Mouse (Mus musculus) thymus, postnatal 0 days (tissue): ENCODE results near the gene Castor1. TPM values are rescaled to one million over a fixed set of nuclear protein-coding genes. Genes with fewer than 3 reads are reported as not detected.
A peak's percentile ranks its signal among the peaks of the same experiment; 100 is the strongest.

ENCODE experiments used
- DNase-seq: peaks from one replicate; pipeline ENCODE4 v3.0.0-alpha.2; 2015; ENCODE audit warnings: low spot score
- polyA plus RNA-seq: library from polyadenylated mRNA; unstranded; fragments of >200 nt; fragmentation: Nextera tagmentation; extraction: Ambion mirVana; gene quantifications from 2 replicates; pipeline ENCODE4 v1.2.1, GENCODE M21; 2015

Gene Castor1
- polyA plus RNA-seq, 1 experiment from 2014 or later = 37.9 TPM

GRCm38 (mm10) chr11:4232644-4233043, 14.6 kb downstream of the Castor1 start:
- DNase-seq = no peak

GRCm38 (mm10) chr11:4235052-4235655, 17.1 kb downstream of the Castor1 start:
- no peak for DNase-seq

GRCm38 (mm10) chr11:4235665-4236545, 17.9 kb downstream of the Castor1 start, which contains the start of gene Osm:
Gene Osm (plus strand): TSS chr11:4236420.
- peak; percentile 41 for DNase-seq

- peak; percentile 48 for DNase-seq
Measured at GRCm38 (mm10) chr11:4236546-4237067, 18.6 kb downstream of the Castor1 start.

- peak; percentile 76 for DNase-seq
Measured at GRCm38 (mm10) chr11:4237389-4237912, 19.4 kb downstream of the Castor1 start.

GRCm38 (mm10) chr11:4238167-4238566, 20.1 kb downstream of the Castor1 start:
- DNase-seq = no peak

GRCm38 (mm10) chr11:4239691-4240090, 21.7 kb downstream of the Castor1 start:
- DNase-seq = no peak

- DNase-seq = no peak
Measured at GRCm38 (mm10) chr11:4240151-4240550, 22.1 kb downstream of the Castor1 start.

- DNase-seq = no peak
Measured at GRCm38 (mm10) chr11:4241180-4241579, 23.2 kb downstream of the Castor1 start.

GRCm38 (mm10) chr11:4246126-4246525, 28.1 kb downstream of the Castor1 start:
- DNase-seq = no peak

GRCm38 (mm10) chr11:4246623-4247022, 28.6 kb downstream of the Castor1 start:
- no peak for DNase-seq

- no peak for DNase-seq
Measured at GRCm38 (mm10) chr11:4247201-4247959, 29.4 kb downstream of the Castor1 start.

GRCm38 (mm10) chr11:4249151-4249550, 31.1 kb downstream of the Castor1 start:
- DNase-seq = no peak

- no peak for DNase-seq
Measured at GRCm38 (mm10) chr11:4250290-4250689, 32.3 kb downstream of the Castor1 start.

GRCm38 (mm10) chr11:4251376-4251775, 33.4 kb downstream of the Castor1 start:
- no peak for DNase-seq

- no peak for DNase-seq
Measured at GRCm38 (mm10) chr11:4252886-4253285, 34.9 kb downstream of the Castor1 start.

- DNase-seq = no peak
Measured at GRCm38 (mm10) chr11:4256846-4257607, 39.0 kb downstream of the Castor1 start, which contains the start of gene Lif. Gene Lif (plus strand): TSS chr11:4257557.

- DNase-seq = no peak
Measured at GRCm38 (mm10) chr11:4257756-4258155, 39.7 kb downstream of the Castor1 start.

- peak; percentile 88 for DNase-seq
Measured at GRCm38 (mm10) chr11:4258657-4259082, 40.6 kb downstream of the Castor1 start.

- no peak for DNase-seq
Measured at GRCm38 (mm10) chr11:4260463-4261187, 42.6 kb downstream of the Castor1 start.
